Mouse (Mus musculus) myocyte (in vitro differentiated cells): ENCODE results near the gene Rrn3. TPM values are rescaled to one million over a fixed set of nuclear protein-coding genes. Genes with fewer than 3 reads are reported as not detected.
"Not testable (repeated sequence)": the region's sequence is repeated elsewhere in the genome, so short reads cannot be mapped to it uniquely, and the experiment has no call there.

ENCODE experiments used
- H3K27me3 ChIP-seq: one replicate; pipeline ENCODE4 v1.6.1; 2011; ENCODE audit not compliant: control insufficient read depth, insufficient read depth, insufficient read length
- H3K36me3 ChIP-seq: one replicate; pipeline ENCODE4 v1.6.1; 2011; ENCODE audit not compliant: control insufficient read depth, insufficient read depth
- H3K4me2 ChIP-seq: one replicate; pipeline ENCODE4 v1.6.1; 2011; ENCODE audit warnings: low read depth, control low read depth
- H3K4me3 ChIP-seq: one replicate; pipeline ENCODE4 v1.5.1; 2011; ENCODE audit warnings: mild to moderate bottlenecking, control low read depth, moderate library complexity
- H3K79me2 ChIP-seq: one replicate; pipeline ENCODE4 v1.6.1; 2011; ENCODE audit not compliant: control insufficient read depth, insufficient read depth
- H3ac ChIP-seq: one replicate; pipeline ENCODE4 v1.6.1; 2011; ENCODE audit not compliant: control insufficient read depth, insufficient read length
- CEBPB ChIP-seq: IDR thresholded peaks from 2 replicates; pipeline ENCODE4 v1.6.1; 2011; ENCODE audit warnings: mild to moderate bottlenecking, moderate library complexity; ENCODE audit not compliant: poor library complexity, insufficient read depth, severe bottlenecking
- E2F4 ChIP-seq: IDR thresholded peaks from one replicate; pipeline ENCODE4 v1.6.1; 2011; ENCODE audit warnings: mild to moderate bottlenecking, control low read depth, moderate library complexity; ENCODE audit not compliant: insufficient read depth
- MAX ChIP-seq: IDR thresholded peaks from one replicate; pipeline ENCODE4 v1.6.1; 2011; ENCODE audit warnings: low read depth, mild to moderate bottlenecking, control low read depth
- MYOD1 ChIP-seq, 3 experiments: IDR thresholded peaks; one replicate each; pipeline ENCODE4 v1.6.1; 2011; ENCODE audit warnings: control low read depth in 2 of 3, low read depth in 2 of 3, mild to moderate bottlenecking in 2 of 3, moderate library complexity in 1 of 3; ENCODE audit not compliant: insufficient read length in 2 of 3, control insufficient read depth in 1 of 3
- MYOG ChIP-seq, 3 experiments: IDR thresholded peaks; one replicate each; pipeline ENCODE4 v1.6.1; 2011; ENCODE audit warnings: control low read depth in 2 of 3, low read depth in 2 of 3, mild to moderate bottlenecking in 2 of 3; ENCODE audit not compliant: insufficient read length in 2 of 3, control insufficient read depth in 1 of 3, insufficient read depth in 1 of 3
- POLR2A ChIP-seq: IDR thresholded peaks from one replicate; pipeline ENCODE4 v1.6.1; 2011; ENCODE audit warnings: low read depth, mild to moderate bottlenecking, control low read depth, moderate library complexity; ENCODE audit not compliant: insufficient read length
- POLR2AphosphoS2 ChIP-seq: IDR thresholded peaks from one replicate; pipeline ENCODE4 v1.6.1; 2011; ENCODE audit warnings: low read depth, control low read depth; ENCODE audit not compliant: insufficient read length
- REST ChIP-seq: IDR thresholded peaks from one replicate; pipeline ENCODE4 v1.6.1; 2011; ENCODE audit warnings: mild to moderate bottlenecking, control low read depth, moderate library complexity; ENCODE audit not compliant: insufficient read depth, insufficient read length
- SRF ChIP-seq: IDR thresholded peaks from one replicate; pipeline ENCODE4 v1.6.1; 2011; ENCODE audit warnings: low read depth; ENCODE audit not compliant: control insufficient read depth, insufficient read length
- TCF12 ChIP-seq: IDR thresholded peaks from one replicate; pipeline ENCODE4 v1.6.1; 2011; ENCODE audit warnings: mild to moderate bottlenecking, control low read depth; ENCODE audit not compliant: poor library complexity, insufficient read depth, severe bottlenecking
- TCF3 ChIP-seq: IDR thresholded peaks from one replicate; pipeline ENCODE4 v1.6.1; 2011; ENCODE audit warnings: low read depth, control low read depth; ENCODE audit not compliant: insufficient read length
- USF1 ChIP-seq: IDR thresholded peaks from one replicate; pipeline ENCODE4 v1.6.1; 2011; ENCODE audit warnings: low read depth, mild to moderate bottlenecking, control low read depth, moderate library complexity
- polyA plus RNA-seq: library from polyadenylated mRNA; unstranded; fragments of >200 nt; fragmentation: generic; extraction: Trizol; gene quantifications from one replicate; pipeline ENCODE4 v1.2.1, GENCODE M21; 2012; ENCODE audit warnings: missing spikeins

The Rrn3 gene
- polyA plus RNA-seq, 1 experiment = 40.6 TPM

- no peak for TF ChIP-seq POLR2AphosphoS2
- TF ChIP-seq MYOD1 (IDR thresholded peaks at IDR 0.05; ENCODE audit: control insufficient read depth in 1 of 3, insufficient read length in 2 of 3, low read depth in 2 of 3) = no peak
- no peak for TF ChIP-seq USF1
- no peak for TF ChIP-seq TCF12
- TF ChIP-seq TCF3 = no peak
- TF ChIP-seq SRF = no peak
- TF ChIP-seq MYOG (IDR thresholded peaks at IDR 0.05; ENCODE audit: control insufficient read depth in 1 of 3, insufficient read depth in 1 of 3, insufficient read length in 2 of 3, low read depth in 2 of 3) = no peak
- TF ChIP-seq POLR2A = no peak
- no peak for TF ChIP-seq CEBPB
- no peak for TF ChIP-seq REST
- TF ChIP-seq E2F4 = no peak
- no peak overlapping the region for H3K4me2 ChIP-seq
- H3ac ChIP-seq = no peak overlapping the region
- peaks cover 15% of the 10 kb centered on the region for H3K79me2 ChIP-seq
- H3K4me3 ChIP-seq = no peak overlapping the region
- peaks cover 39% of the 10 kb centered on the region for H3K36me3 ChIP-seq
- H3K27me3 ChIP-seq = no peaks in the 10 kb centered on the region
Observed at GRCm38 (mm10) chr16:13785932-13786331, 5.4 kb downstream of the Rrn3 start.

GRCm38 (mm10) chr16:13793441-13793840, 12.9 kb downstream of the Rrn3 start:
- peaks cover 73% of the 10 kb centered on the region for H3K36me3 ChIP-seq
- H3K4me3 ChIP-seq, H3K27me3 ChIP-seq, H3K79me2 ChIP-seq, H3K4me2 ChIP-seq, H3ac ChIP-seq: not testable (repeated sequence)

- Histone ChIP-seq H3K27me3 (no peaks in the 10 kb centered on the region), H3ac (no peak overlapping the region), H3K4me3 (no peak overlapping the region), H3K79me2 (no peaks in the 10 kb centered on the region), H3K4me2 (no peak overlapping the region), H3K36me3 (peaks cover 65% of the 10 kb centered on the region)
- TF ChIP-seq E2F4 = no peak
- no peak for TF ChIP-seq POLR2AphosphoS2
- no peak for TF ChIP-seq SRF
- TF ChIP-seq TCF12 = no peak
- TF ChIP-seq CEBPB = no peak
- no peak for TF ChIP-seq POLR2A
- TF ChIP-seq MYOD1 (IDR thresholded peaks at IDR 0.05; ENCODE audit: control insufficient read depth in 1 of 3, insufficient read length in 2 of 3, low read depth in 2 of 3) = no peak
- no peak for TF ChIP-seq TCF3
- TF ChIP-seq USF1 = no peak
- TF ChIP-seq MAX = no peak
- no peak for TF ChIP-seq REST
- TF ChIP-seq MYOG (IDR thresholded peaks at IDR 0.05; ENCODE audit: control insufficient read depth in 1 of 3, insufficient read depth in 1 of 3, insufficient read length in 2 of 3, low read depth in 2 of 3) = no peak
Observed at GRCm38 (mm10) chr16:13796746-13797175, 16.3 kb downstream of the Rrn3 start.

GRCm38 (mm10) chr16:13801231-13801630, 20.7 kb downstream of the Rrn3 start:
- Histone ChIP-seq H3K79me2 (no peaks in the 10 kb centered on the region), H3K27me3 (no peaks in the 10 kb centered on the region), H3K4me3 (no peak overlapping the region), H3ac (no peak overlapping the region), H3K4me2 (no peak overlapping the region), H3K36me3 (peaks cover 33% of the 10 kb centered on the region)
- no peak for TF ChIP-seq POLR2AphosphoS2
- no peak for TF ChIP-seq MYOD1 (IDR thresholded peaks at IDR 0.05; ENCODE audit: control insufficient read depth in 1 of 3, insufficient read length in 2 of 3, low read depth in 2 of 3)
- TF ChIP-seq SRF = no peak
- no peak for TF ChIP-seq USF1
- TF ChIP-seq E2F4 = no peak
- TF ChIP-seq MAX = no peak
- TF ChIP-seq POLR2A = no peak
- no peak for TF ChIP-seq TCF12
- no peak for TF ChIP-seq REST
- TF ChIP-seq CEBPB = no peak
- TF ChIP-seq MYOG (IDR thresholded peaks at IDR 0.05; ENCODE audit: control insufficient read depth in 1 of 3, insufficient read depth in 1 of 3, insufficient read length in 2 of 3, low read depth in 2 of 3) = no peak
- TF ChIP-seq TCF3 = no peak

GRCm38 (mm10) chr16:13804666-13805065, 24.2 kb downstream of the Rrn3 start:
- Histone ChIP-seq H3K4me2 (no peak overlapping the region), H3ac (no peak overlapping the region), H3K36me3 (peaks cover 44% of the 10 kb centered on the region), H3K4me3 (no peak overlapping the region), H3K79me2 (no peaks in the 10 kb centered on the region), H3K27me3 (no peaks in the 10 kb centered on the region)
- TF ChIP-seq USF1 = no peak
- no peak for TF ChIP-seq SRF
- TF ChIP-seq TCF12 = no peak
- no peak for TF ChIP-seq MYOG (IDR thresholded peaks at IDR 0.05; ENCODE audit: control insufficient read depth in 1 of 3, insufficient read depth in 1 of 3, insufficient read length in 2 of 3, low read depth in 2 of 3)
- TF ChIP-seq CEBPB = no peak
- TF ChIP-seq POLR2AphosphoS2 = no peak
- no peak for TF ChIP-seq TCF3
